Mouse (Mus musculus) B cell, adult 2 months (primary cell): Measurements from ENCODE around the gene Gm49721.
"Not testable (repeated sequence)": the region's sequence is repeated elsewhere in the genome, so short reads cannot be mapped to it uniquely, and the experiment has no call there.

Experiments
- DNase-seq, 2 experiments: peaks; one replicate each; pipeline ENCODE4 v3.0.0; 2022

Gm49721 gene

DNA sequence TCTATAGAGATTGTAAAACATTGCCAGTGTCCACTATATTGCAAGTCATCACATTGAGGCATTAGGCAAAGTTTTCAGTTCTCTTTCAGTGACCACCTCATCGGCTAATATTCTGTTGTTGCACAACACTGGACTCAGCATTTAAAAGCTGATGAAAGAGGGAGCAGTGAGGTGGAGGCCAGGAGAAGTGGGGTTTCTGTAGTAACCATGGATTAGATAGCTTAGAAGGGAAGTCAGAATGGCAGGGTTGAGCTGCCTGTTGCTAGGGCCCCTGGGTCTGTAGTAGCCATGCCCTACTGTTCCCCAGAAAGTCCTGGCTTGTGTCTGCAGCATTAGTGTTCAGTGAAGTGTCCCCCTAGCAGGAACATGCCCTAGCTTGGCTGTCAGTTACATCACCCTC, 7.4 kb downstream of the Gm49721 start:
- not testable (repeated sequence) for DNase-seq

DNA sequence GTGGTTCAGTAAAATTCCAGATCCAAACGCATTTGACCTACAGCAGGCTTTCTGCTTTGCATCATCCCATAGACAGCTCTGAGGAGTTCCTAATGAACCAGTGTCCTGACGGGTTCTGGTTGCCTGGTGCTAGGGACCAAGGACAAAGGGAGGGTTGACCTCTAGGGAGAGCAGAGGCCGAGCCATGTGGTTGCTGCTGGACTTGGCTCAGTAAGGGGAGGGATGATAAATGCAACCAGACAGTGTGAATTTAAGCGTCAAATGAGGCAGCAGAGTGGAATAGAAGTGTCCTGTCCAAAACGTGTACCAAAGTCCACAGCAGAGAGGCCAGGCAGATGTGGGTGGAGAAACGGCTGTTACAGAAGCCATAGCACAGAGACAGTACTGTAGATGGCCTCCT, 16.8 kb downstream of the Gm49721 start:
- DNase-seq = not testable (repeated sequence)

DNA sequence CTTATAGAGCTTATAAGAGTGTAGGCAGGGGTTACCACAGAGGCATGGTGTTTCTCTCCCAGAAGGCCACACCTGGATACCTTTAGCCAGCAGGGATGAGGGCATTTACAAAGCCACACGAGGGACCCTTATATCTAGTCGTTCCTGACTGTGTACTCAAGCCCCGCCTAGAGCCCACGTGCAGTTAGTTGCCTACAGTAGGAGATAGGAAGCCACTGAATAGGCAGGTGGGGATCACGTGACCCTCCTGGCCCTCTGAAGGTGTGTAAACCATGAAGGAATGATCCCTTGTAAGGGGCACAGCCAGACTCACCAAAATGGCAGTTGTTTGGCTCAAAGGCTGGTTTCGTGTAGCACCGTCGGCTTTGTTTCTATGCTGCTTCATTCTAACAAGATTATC, 18.1 kb downstream of the Gm49721 start:
- not testable (repeated sequence) for DNase-seq

DNA sequence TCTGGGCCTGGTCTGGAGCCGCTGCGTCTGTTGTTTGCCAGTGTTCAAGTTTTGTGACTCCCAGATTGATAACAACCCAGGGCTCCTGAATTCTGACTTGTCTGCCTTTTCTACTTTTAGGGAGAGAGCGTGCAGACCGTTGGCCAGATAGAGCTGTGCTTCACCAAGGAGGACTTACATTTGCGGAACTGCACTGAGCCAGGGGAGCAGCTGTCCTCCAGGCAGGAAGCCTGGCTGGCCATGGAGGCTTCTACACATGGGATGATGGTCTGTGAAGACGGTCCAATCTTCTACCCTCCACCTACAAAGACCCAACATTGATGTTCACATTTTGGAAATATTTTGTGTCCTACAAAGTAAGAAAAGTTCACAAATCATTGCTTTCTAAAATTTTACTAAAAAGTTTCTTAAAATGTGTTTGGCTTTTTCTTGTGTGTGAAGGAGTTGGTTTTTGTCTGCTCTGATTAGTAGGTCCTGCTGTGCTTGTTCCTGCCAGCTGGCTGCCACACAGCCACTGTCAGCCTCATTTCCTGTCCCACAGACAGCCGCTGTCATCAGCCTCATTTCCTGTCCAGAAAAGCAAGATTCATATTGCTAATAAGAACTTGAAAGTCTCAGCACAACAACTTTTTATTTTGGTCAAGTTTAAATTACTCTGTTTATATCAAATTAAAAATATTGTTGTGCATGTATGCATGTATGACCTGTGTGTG, 19.2 kb downstream of the Gm49721 start:
- DNase-seq = not testable (repeated sequence)

GRCm38 (mm10) chr17:7001790-7002585, 23.3 kb downstream of the Gm49721 start:
- not testable (repeated sequence) for DNase-seq

GRCm38 (mm10) chr17:7003392-7003791, 24.7 kb downstream of the Gm49721 start:
- DNase-seq = not testable (repeated sequence)

GRCm38 (mm10) chr17:7005646-7006045, 26.9 kb downstream of the Gm49721 start:
- DNase-seq = not testable (repeated sequence)

- DNase-seq = not testable (repeated sequence)
Measured at GRCm38 (mm10) chr17:7008885-7009284, 30.2 kb downstream of the Gm49721 start.

DNA sequence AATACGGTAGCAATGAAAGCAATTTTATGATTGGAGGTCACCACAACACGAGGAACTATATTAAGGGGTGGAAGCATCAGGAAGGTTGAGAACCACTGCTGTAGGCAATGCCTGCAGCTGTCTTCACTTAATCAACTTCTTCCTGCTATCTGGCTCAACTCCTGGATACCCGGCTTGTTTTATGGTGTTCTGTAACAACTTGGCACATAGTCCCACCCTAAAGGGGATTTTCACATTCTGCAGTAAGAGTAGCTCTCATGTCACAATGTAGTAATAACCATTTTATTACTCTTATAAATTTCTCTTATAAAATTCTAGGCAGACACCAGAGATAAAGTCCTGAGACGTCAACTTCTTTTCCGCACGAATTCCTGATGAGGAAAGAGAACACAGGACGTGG, 30.7 kb downstream of the Gm49721 start:
- not testable (repeated sequence) for DNase-seq

DNA sequence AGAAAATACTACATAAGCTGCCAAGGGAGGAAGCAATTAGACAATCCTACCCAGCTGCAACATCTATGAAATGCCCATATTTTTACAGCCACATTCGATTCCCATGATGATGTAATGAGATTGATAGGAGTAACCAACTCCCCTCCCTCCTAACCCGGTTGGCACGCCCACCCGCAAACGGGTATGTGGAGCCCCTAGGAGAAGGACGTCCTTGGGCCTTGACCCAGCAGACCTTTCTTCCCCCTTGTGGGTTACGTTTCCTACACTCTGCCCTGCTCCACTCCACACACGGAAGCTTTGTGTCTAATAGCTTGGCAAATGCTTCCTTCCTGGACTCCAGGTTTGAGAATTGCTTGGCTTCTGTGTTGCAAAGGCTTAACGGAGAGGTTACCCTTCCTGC, 31.2 kb downstream of the Gm49721 start:
- not testable (repeated sequence) for DNase-seq

DNA sequence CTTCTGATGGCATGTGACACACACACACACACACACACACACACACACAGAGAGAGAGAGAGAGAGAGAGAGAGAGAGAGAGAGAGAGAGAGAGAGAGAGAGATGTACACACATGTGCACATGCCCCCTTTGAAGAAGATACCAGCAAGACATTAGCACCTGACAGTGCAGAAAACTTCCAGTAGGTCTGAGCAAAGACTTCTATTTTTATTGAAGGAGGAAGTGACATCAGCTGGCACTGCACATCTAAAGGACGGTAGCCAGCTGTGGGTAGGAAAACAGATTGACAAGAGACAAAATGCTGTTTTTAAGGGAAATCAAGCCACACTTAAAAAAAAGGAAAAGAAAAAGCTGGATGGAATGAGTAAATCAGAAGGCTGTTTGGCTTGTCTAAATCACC, 35.5 kb downstream of the Gm49721 start:
- DNase-seq = not testable (repeated sequence)

DNA sequence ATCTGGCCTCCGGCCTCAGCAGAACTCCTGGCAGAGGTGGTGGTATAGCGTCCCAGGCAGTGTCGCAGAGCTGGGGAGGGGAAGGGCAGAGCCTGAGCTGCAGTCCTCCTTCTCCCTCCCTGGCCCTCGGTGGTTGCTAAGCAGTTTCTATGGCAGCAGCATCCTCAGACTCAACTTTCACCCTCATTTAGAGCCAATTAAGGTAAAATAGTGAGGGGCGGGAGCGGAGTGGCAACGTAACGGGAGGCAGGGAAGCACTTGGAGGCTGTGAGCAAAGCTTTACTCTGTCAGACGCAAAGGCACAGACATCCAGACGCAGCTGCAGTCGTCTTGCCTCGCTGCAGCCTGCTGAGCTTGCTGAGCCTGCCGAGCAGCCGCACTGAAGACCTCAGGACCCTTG, 46.6 kb downstream of the Gm49721 start, which contains the start of gene Gm1604a:
Gm1604a (plus strand) TSS at position 312 of the 400 bp plus-strand sequence.
- not testable (repeated sequence) for DNase-seq

DNA sequence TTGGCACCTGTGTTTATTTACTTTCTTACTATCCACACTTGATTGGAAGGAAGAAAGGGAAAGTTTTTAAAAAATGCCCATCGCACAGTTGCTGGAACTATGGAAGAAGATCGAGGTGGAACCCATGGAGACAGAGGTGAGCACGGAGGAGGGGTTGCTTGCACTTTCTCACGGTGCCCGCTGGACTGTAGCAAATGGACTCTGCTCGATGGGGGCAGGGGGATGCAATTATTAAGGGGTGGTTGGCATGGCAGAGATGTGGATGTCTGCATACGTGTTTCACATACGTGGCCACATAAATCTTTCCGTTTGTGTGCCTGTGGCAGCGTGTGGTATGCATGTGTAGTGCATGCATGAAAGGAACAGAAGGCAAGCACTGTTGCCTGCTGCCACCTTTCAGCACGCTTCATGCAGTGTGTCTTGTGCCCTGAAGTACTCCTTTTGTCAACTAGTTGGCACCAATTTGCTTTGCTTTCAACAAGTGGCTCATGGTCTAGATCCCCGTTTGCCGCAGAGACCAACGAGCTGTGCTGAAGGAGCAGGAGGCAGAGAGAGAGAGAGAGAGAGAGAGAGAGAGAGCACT, 47.2 kb downstream of the Gm49721 start:
- DNase-seq = not testable (repeated sequence)

DNA sequence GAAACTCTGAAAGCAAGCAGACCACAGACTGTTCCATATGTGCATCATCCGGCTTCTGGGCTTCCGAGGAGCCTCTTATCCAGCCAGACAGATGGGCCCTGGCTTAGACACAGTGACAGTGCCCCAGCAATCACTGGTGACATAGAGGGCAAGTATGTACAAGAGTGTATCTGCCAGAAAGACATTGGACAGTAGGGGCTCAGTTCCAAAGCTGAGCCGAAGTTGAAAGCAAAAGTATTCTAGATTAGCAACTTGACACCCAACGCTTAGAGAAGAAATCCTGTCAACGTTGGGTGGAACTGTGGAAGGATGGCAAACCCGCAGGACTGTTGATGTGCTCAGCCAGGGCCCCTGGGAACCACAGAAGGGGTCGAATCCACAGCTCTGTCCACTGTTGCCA, 51.5 kb downstream of the Gm49721 start:
- DNase-seq = not testable (repeated sequence)

GRCm38 (mm10) chr17:7030622-7031174, 52.0 kb downstream of the Gm49721 start:
- DNase-seq = not testable (repeated sequence)

DNA sequence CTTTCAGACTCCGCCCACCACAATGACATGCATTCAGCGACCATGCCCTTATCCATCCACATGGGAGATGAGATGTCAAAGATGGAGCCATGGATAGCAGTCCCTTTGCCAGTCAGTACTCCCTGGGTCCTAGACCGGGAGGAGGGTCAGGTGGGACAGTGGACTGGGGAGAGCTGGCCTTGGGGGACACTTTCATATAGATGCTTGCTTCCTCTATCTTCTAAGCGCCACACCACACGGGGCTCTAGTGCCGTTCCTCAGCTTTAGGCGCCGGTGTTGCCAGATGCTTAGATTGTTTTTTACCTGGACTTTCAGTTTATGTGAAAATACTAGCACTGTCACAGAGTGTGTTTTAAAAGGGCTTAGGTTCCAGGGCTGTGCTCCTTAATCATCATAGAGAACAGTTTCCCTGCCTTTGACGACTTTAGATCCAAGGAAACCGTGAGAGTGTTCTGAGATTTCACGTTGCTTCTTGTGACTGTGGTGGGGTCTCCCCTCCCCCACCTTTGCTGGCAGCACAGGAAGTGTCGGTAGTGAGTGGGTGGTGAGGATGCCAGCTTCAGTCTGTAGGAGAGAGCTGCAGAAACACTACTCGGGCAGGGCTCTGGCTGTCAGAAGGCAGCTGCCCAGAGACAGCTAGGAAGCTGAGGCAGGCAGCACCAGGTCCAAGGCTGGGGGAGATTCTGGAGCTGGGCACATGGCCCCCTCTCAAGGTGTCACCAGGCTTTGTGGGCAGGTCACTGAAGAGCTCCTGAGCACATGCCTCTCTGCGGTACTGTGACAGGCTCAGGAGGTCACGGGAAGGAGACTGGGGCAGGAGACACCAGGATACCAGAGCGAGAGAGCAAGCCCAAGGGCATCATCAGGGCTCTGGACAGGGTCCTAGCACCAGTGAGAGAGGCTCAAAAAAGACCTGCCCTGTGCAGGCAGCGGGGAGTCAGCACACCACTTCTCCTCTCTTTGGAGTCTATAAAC, 54.8 kb downstream of the Gm49721 start:
- DNase-seq = not testable (repeated sequence)

DNA sequence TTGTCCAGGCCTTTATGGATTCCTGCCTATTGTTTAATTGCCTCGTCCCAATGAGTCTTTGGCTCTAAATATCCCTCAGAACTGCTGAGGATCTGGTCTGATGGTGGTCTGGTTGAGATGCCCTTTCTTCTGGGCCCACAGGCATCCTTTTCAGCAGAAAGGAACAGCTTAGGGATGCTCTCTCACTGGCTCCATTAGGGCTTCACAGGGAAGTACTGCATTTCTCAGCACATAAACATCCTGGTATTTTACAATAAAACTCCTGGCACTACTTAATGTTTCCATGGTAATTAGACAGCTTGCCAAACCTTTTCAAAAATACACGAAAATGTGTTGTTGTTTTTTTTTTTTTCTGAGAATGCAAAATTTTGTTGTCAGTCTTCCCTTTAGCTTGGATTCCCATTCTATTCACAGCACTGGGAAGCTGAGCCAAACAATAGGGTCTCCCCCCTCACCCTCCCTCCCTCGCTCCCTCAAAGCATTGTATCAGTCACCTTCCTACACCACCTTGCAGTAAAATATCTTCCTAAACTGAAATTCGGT, 90.4 kb downstream of the Gm49721 start:
- DNase-seq = not testable (repeated sequence)

DNA sequence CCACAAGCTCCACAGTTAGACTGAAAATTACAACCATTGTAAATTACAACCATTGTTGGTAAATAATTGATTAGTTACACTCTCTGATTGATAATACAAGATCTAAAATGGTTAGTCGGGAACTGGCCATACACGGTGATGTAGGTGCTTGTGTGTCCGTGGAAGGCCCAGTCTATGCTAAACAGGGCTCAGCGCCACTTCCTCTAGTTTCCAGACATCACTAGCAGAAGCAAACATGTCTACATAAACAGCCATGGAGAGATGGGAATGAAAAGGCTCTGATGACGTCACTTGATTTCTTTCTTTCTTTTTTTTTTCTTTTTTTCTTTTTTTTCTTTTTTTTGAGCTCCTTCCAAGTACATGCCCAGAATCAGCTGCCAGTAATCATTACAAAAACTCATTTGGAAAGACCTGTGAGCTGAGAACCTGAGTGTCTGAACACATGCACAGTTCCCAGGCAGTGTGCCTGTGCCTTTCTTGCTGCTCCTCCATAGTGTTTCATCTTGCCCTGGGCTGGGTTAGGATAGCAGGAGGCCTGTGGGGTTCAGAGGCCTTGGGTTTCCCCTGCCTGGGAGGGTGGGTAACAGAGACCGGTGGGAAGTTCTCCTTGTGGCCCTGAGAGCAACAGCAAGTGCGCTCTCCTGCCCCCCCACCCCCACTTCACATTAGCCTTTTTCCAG, 91.0 kb downstream of the Gm49721 start:
- not testable (repeated sequence) for DNase-seq

DNA sequence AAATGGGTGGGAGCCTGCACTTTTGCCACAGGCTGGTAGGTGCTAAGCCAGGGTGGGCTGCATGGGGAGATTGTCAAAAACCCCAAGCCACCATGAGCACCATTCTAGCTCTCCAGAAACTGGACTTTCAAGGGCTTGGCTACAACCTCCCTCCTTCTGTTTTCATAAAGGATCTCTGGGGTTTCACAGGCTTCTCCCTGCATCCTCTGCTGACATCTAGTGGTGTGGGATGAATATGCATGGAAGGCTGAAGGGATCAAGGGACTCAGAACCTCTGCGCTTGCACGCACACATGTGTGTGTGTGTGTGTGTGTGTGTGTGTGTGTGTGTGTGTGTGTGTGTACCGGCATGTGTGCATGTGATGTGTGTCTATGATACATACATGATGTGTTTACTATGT, 95.8 kb downstream of the Gm49721 start:
- DNase-seq = peak; percentile 32 to 45

GRCm38 (mm10) chr17:7075519-7075918, 96.8 kb downstream of the Gm49721 start:
- not testable (repeated sequence) for DNase-seq

- DNase-seq = peak; percentile 76 to 78
Measured at GRCm38 (mm10) chr17:7079558-7079957, 100.9 kb downstream of the Gm49721 start.
